Mouse (Mus musculus): ENCODE measurements around the gene Fam102a.

DNA sequence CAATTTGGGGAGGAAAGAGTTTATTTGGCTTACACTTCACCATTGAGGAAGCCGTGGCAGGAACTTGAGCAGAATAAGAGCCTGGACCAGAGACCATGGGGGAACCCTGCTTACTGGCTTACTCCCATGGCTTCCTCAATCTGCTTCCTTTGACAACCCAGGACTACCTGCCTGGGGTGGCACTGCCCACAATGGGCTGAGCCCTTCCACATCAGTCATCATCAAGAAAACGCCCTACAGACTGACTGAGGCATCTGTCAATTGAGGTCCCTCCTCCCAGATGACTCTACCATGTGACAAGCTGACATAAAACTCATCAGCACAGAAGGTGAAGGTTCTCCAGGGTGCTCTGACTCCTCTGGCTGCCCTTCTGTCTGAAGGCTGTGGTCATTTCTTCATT lies 4.7 kb upstream of the Fam102a start:
- TF ChIP-seq CTCF (IDR thresholded peaks at IDR 0.05; ENCODE audit: borderline replicate concordance, extremely low read depth, insufficient read depth, insufficient read length), result no peak
- TF ChIP-seq POLR2A (IDR thresholded peaks at IDR 0.05; ENCODE audit: borderline replicate concordance, extremely low read depth, insufficient read depth, insufficient read length, poor library complexity, severe bottlenecking), result no peak
